Mouse (Mus musculus) erythroblast, embryonic 14.5 days (primary cell): Measurements from ENCODE around the gene Coro7. TPM values are rescaled to one million over a fixed set of nuclear protein-coding genes. Genes with fewer than 3 reads are reported as not detected.
"Not testable (repeated sequence)": the region's sequence is repeated elsewhere in the genome, so short reads cannot be mapped to it uniquely, and the experiment has no call there.

Experiments used
- H3K27me3 ChIP-seq: 2 replicates; pipeline ENCODE4 v1.6.1; 2012; ENCODE audit warnings: inconsistent platforms; ENCODE audit not compliant: control insufficient read depth
- H3K36me3 ChIP-seq: 2 replicates; pipeline ENCODE4 v1.6.1; 2012; ENCODE audit warnings: mild to moderate bottlenecking, inconsistent platforms; ENCODE audit not compliant: control insufficient read depth
- H3K4me1 ChIP-seq: 2 replicates; pipeline ENCODE4 v1.6.1; 2012; ENCODE audit warnings: inconsistent platforms; ENCODE audit not compliant: control insufficient read depth
- H3K4me3 ChIP-seq: replicated peaks from 2 replicates; pipeline ENCODE3; 2012; ENCODE audit warnings: moderate library complexity, mild to moderate bottlenecking, inconsistent platforms
- H3K9me3 ChIP-seq: 2 replicates; pipeline ENCODE4 v1.6.1; 2012; ENCODE audit warnings: low read length, inconsistent platforms, mixed read lengths; ENCODE audit not compliant: control insufficient read depth
- GATA1 ChIP-seq: IDR thresholded peaks from 2 replicates; pipeline ENCODE4 v1.6.1; 2012; ENCODE audit warnings: low read length, inconsistent platforms, mixed read lengths
- TAL1 ChIP-seq: IDR thresholded peaks from 3 replicates; pipeline ENCODE4 v1.6.1; 2012; ENCODE audit warnings: low read length, inconsistent platforms, mixed read lengths
- polyA plus RNA-seq: library from polyadenylated mRNA; stranded (reverse); fragments of >175 nt; gene quantifications from 2 replicates; pipeline ENCODE4 v1.2.3, GENCODE M21; 2012

Gene Coro7
- polyA plus RNA-seq, 1 experiment = 1.1 TPM

GRCm38 (mm10) chr16:4683581-4684456 is 4.2 kb upstream of the Coro7 start:
- H3K4me1 ChIP-seq = peaks cover 61% of the 10 kb centered on the region
- peaks cover 19% of the 10 kb centered on the region for H3K36me3 ChIP-seq
- H3K27me3 ChIP-seq = no peaks in the 10 kb centered on the region
- TF ChIP-seq GATA1 (peak; percentile 81), TAL1 (no peak)
- no peaks in the 10 kb centered on the region for H3K9me3 ChIP-seq
- peak overlapping the region; percentile 79 for H3K4me3 ChIP-seq

- peaks cover 68% of the 10 kb centered on the region for H3K4me1 ChIP-seq
- H3K4me3 ChIP-seq = peak overlapping the region; percentile 79
- peak; percentile 41; the same call in 2 of the 3 replicates for TF ChIP-seq TAL1
- no peak for TF ChIP-seq GATA1
- no peaks in the 10 kb centered on the region for H3K27me3 ChIP-seq
- no peaks in the 10 kb centered on the region for H3K9me3 ChIP-seq
- H3K36me3 ChIP-seq = peaks cover 15% of the 10 kb centered on the region
These were observed 3.6 kb upstream of the Coro7 start for GRCm38 (mm10) chr16:4683193-4683580.

GRCm38 (mm10) chr16:4682628-4683179 is 3.1 kb upstream of the Coro7 start:
- Histone ChIP-seq H3K36me3 (peaks cover 11% of the 10 kb centered on the region), H3K4me1 (peaks cover 72% of the 10 kb centered on the region), H3K4me3 (peak overlapping the region; percentile 79), H3K27me3 (no peaks in the 10 kb centered on the region), H3K9me3 (no peaks in the 10 kb centered on the region)
- TF ChIP-seq GATA1 = peak; percentile 22; the same call in 1 of the 2 replicates
- TF ChIP-seq TAL1 = no peak

GRCm38 (mm10) chr16:4680922-4681455 is 1.4 kb upstream of the Coro7 start:
- H3K4me1 ChIP-seq = peaks cover 71% of the 10 kb centered on the region
- H3K4me3 ChIP-seq, H3K9me3 ChIP-seq, H3K36me3 ChIP-seq, H3K27me3 ChIP-seq: not testable (repeated sequence)

GRCm38 (mm10) chr16:4678080-4678479 is 1.5 kb downstream of the Coro7 start:
- TF ChIP-seq GATA1 = no peak
- Histone ChIP-seq H3K36me3 (peaks cover 28% of the 10 kb centered on the region), H3K4me1 (peaks cover 58% of the 10 kb centered on the region), H3K4me3 (no peak overlapping the region), H3K9me3 (no peaks in the 10 kb centered on the region), H3K27me3 (no peaks in the 10 kb centered on the region)

GRCm38 (mm10) chr16:4676836-4677235 is 2.7 kb downstream of the Coro7 start:
- TF ChIP-seq TAL1 (no peak), GATA1 (no peak)
- Histone ChIP-seq H3K9me3 (no peaks in the 10 kb centered on the region), H3K36me3 (peaks cover 29% of the 10 kb centered on the region), H3K4me1 (peaks cover 46% of the 10 kb centered on the region), H3K4me3 (no peak overlapping the region), H3K27me3 (no peaks in the 10 kb centered on the region)

GRCm38 (mm10) chr16:4674091-4674490 is 5.5 kb downstream of the Coro7 start:
- TF ChIP-seq GATA1 (no peak), TAL1 (no peak)
- Histone ChIP-seq H3K4me1 (peaks cover 28% of the 10 kb centered on the region), H3K27me3 (no peaks in the 10 kb centered on the region), H3K36me3 (peaks cover 39% of the 10 kb centered on the region), H3K9me3 (no peaks in the 10 kb centered on the region), H3K4me3 (no peak overlapping the region)

- H3K27me3 ChIP-seq = no peaks in the 10 kb centered on the region
- H3K4me3 ChIP-seq = no peak overlapping the region
- no peaks in the 10 kb centered on the region for H3K9me3 ChIP-seq
- TF ChIP-seq TAL1 (no peak), GATA1 (no peak)
- peaks cover 48% of the 10 kb centered on the region for H3K36me3 ChIP-seq
- peaks cover 7% of the 10 kb centered on the region for H3K4me1 ChIP-seq
These were observed 9.3 kb downstream of the Coro7 start for GRCm38 (mm10) chr16:4670317-4670716.

- Histone ChIP-seq H3K36me3 (peaks cover 44% of the 10 kb centered on the region), H3K9me3 (no peaks in the 10 kb centered on the region), H3K27me3 (no peaks in the 10 kb centered on the region), H3K4me3 (no peak overlapping the region), H3K4me1 (peaks cover 4% of the 10 kb centered on the region)
- TF ChIP-seq GATA1 = no peak
- no peak for TF ChIP-seq TAL1
These were observed 12.3 kb downstream of the Coro7 start for GRCm38 (mm10) chr16:4667190-4667808.
